Mouse (Mus musculus) c-Kit-positive CD71-positive TER-119-negative erythroid progenitor cells, embryonic 14.5 days (primary cell): ENCODE data around the gene Pnpla3.
"Not testable (repeated sequence)": the region's sequence is repeated elsewhere in the genome, so short reads cannot be mapped to it uniquely, and the experiment has no call there.

ENCODE experiments used
- DNase-seq: peaks from one replicate; pipeline ENCODE4 v3.0.0-alpha.2; 2013; ENCODE audit warnings: low read depth

Gene Pnpla3

GRCm38 (mm10) chr15:84167600-84167999 is at the start of gene Pnpla3:
TSS of gene Pnpla3 (plus strand) at chr15:84167837.
- DNase-seq = peak; percentile 86

- DNase-seq = peak; percentile 7
These were observed 47.0 kb upstream of the Pnpla3 start for GRCm38 (mm10) chr15:84120612-84121011.

- DNase-seq = no peak
These were observed 46.6 kb upstream of the Pnpla3 start for GRCm38 (mm10) chr15:84121036-84121435.

GRCm38 (mm10) chr15:84123075-84123474 is 44.6 kb upstream of the Pnpla3 start, which contains the start of gene Pnpla5:
TSS of gene Pnpla5 (minus strand) at chr15:84123175.
- DNase-seq = no peak

GRCm38 (mm10) chr15:84124086-84124485 is 43.6 kb upstream of the Pnpla3 start:
- DNase-seq = no peak

GRCm38 (mm10) chr15:84126447-84126846 is 41.2 kb upstream of the Pnpla3 start:
- no peak for DNase-seq

GRCm38 (mm10) chr15:84126871-84127270 is 40.8 kb upstream of the Pnpla3 start:
- DNase-seq = no peak

GRCm38 (mm10) chr15:84131096-84131786 is 36.4 kb upstream of the Pnpla3 start:
- DNase-seq = no peak

- no peak for DNase-seq
These were observed 35.7 kb upstream of the Pnpla3 start for GRCm38 (mm10) chr15:84131971-84132370.

- no peak for DNase-seq
These were observed 34.2 kb upstream of the Pnpla3 start for GRCm38 (mm10) chr15:84133440-84133839.

- peak; percentile 31 for DNase-seq
These were observed 32.2 kb upstream of the Pnpla3 start for GRCm38 (mm10) chr15:84135472-84135871.

- no peak for DNase-seq
These were observed 30.9 kb upstream of the Pnpla3 start for GRCm38 (mm10) chr15:84136473-84137415.

- DNase-seq = no peak
These were observed 28.0 kb upstream of the Pnpla3 start for GRCm38 (mm10) chr15:84139592-84140005.

- no peak for DNase-seq
These were observed 27.5 kb upstream of the Pnpla3 start for GRCm38 (mm10) chr15:84140109-84140508.

- no peak for DNase-seq
These were observed 26.7 kb upstream of the Pnpla3 start for GRCm38 (mm10) chr15:84140929-84141328.

GRCm38 (mm10) chr15:84156158-84156557 is 11.5 kb upstream of the Pnpla3 start:
- DNase-seq = no peak

GRCm38 (mm10) chr15:84157530-84157929 is 10.1 kb upstream of the Pnpla3 start:
- DNase-seq = not testable (repeated sequence)

- DNase-seq = no peak
These were observed 5.8 kb upstream of the Pnpla3 start for GRCm38 (mm10) chr15:84161871-84162270.

GRCm38 (mm10) chr15:84166818-84167217 is 819 bp upstream of the Pnpla3 start:
- DNase-seq = no peak

- no peak for DNase-seq
These were observed 829 bp downstream of the Pnpla3 start for GRCm38 (mm10) chr15:84168170-84169161.

GRCm38 (mm10) chr15:84169511-84169910 is 1.9 kb downstream of the Pnpla3 start:
- no peak for DNase-seq

GRCm38 (mm10) chr15:84171166-84171565 is 3.5 kb downstream of the Pnpla3 start:
- no peak for DNase-seq
